Mouse (Mus musculus) ZHBTc4 (cell line): Measurements from ENCODE around the gene Lcn10.
"Not testable (repeated sequence)": the region's sequence is repeated elsewhere in the genome, so short reads cannot be mapped to it uniquely, and the experiment has no call there.

Experiments used
- DNase-seq: peaks from one replicate; pipeline ENCODE4 v3.0.0-alpha.2; 2011; ENCODE audit warnings: low read depth, low spot score

Lcn10 gene

DNA sequence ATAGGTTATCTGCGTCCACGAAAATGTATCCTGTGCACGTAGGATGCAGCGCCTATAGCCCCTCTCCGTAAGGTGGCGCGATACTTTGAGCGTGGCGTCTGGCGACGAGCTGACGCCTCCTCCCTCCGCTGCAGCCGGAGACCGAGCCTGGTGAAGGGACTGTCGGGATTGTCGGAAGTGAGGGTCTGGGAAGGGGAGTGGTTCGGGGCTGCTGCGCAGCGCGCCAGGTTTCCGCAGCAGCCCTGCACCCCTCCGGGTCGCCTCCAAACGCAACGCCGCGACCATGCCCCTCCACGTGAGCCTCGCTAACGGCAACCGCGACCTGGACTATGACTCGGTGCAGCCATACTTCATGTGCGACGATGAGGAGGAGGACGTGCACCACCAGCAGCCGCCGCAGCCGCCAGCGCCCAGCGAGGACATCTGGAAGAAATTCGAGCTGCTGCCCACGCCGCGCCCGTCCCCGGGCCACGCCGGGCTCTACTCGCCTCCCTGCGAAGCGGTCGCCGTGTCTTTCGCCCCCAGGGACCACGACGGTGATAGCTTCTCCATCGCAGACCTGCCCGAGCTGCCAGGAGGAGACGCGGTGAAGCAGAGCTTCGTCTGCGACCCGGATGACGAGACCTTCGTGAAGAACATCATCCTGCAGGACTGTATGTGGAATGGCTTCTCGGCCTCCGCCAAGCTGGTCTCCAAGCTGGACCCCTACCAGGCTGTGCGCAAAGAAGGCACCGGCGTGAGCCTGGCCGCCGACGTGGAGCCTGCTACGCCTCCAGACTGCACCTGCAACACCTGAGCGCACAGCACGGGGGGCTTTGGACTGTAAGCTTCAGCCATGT, 24.3 kb downstream of the Lcn10 start, which contains the start of gene Bmyc:
TSS of gene Bmyc (plus strand) at position 97 of the 839 bp plus-strand sequence.
- DNase-seq, result peak; percentile 93

DNA sequence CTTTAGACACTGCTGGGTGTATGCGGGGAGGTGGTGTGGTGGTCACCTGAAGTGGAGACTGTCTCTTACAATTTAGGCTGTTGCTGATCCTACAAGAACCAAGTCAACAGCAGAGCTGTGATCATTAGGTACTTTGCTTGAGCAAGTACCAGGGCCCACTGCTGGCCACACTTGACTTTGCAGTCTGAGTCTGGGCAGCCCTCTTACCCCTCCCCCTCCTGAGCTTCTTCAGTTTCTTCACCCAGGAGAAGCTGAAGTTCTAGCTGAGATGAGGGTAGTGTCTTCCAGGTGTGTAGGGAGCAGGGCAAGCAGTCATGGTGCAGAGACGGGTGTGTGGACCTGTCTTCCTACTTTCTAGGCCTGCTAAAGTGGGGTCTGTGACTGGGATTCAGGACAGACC, 25.6 kb downstream of the Lcn10 start:
- peak; percentile 53 for DNase-seq

GRCm38 (mm10) chr2:25709056-25709455, 26.5 kb downstream of the Lcn10 start:
- not testable (repeated sequence) for DNase-seq

DNA sequence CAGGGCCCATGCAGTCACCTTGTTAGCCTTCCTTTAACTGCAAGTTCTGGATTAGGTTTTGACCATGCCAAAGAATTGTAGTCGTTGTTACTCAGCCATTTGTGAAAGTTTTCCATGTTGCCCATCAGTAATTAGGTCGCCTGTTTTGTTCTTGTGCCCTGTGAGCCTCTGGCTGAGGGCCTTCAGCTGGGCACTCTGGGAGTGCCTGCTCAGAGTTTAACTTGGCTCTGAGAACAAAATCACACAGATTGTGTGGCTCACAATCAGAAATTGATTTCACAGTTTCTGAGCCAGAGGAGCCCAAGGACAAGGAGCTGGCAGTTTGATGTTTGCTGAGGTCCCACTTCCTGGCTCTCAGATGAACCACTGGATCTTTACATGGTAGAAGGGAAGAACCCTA, 27.3 kb downstream of the Lcn10 start:
- DNase-seq, result not testable (repeated sequence)

DNA sequence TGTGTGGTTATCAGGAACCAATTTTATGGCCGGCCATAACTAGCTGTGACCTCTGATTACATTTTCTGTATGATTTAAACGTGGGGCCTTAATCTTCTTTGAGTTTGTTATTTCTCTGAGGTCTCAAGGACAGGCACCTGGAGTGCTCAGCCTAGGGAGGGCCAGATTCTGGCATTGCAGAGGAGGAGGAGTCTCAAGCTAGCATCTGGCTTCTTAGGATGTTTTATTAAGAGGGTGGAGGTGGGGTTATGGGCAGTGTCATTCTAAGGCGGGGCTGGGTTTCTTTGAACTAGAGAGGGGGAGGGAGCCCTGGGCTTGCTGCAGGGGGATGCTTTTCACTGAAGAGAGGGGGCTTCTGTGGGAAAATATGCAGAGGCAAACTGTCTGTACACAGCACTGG, 29.1 kb downstream of the Lcn10 start:
- DNase-seq, result peak; percentile 20

GRCm38 (mm10) chr2:25717222-25717621, 34.7 kb downstream of the Lcn10 start:
- no peak for DNase-seq

DNA sequence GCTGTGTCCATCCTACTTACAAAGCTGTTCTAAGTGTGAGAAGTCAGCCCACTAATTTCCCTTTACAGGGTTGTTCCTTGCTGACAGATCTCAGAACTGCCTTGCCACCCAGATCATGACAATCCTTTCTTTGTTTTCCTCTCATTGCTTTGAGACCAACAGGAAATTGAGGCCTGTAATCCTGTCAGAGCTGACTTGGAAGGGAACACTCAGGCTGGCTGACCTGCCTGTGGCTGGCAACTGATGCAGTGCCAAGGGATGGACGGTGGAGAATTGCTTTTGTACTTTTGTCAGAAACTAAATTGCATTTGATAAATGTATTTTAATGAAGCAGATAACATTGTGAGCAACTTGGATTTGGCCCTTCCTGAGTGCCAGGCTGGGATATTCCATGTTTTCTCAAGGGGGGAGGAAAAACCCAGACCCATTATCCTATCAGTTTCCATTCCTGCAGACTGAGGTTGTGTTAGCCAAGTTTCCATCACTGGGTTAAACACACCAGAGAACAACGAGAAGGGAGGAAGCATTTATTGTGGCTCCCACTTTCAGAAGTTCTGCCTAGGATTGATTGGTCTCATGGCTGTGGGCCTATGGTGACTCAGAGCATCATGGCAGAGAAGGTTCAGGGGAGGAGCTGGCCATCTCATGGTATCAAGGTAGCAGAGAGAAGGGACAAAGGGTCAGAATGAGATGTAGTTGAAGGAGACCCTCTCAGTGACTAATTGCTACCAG, 50.8 kb downstream of the Lcn10 start:
- no peak for DNase-seq
